Mouse (Mus musculus) ES-E14 (cell line): Measurements from ENCODE around the gene Mrpl38.
A peak's percentile ranks its signal among the peaks of the same experiment; 100 is the strongest.

Experiments
- CHD2 ChIP-seq: IDR thresholded peaks from 2 replicates; pipeline ENCODE4 v1.6.1; 2014; ENCODE audit warnings: mild to moderate bottlenecking, low read depth, low read length, inconsistent platforms
- HCFC1 ChIP-seq: IDR thresholded peaks from 2 replicates; pipeline ENCODE4 v1.6.1; 2012; ENCODE audit warnings: low read length, inconsistent platforms, borderline replicate concordance; ENCODE audit not compliant: insufficient read depth
- MAFK ChIP-seq: IDR thresholded peaks from 2 replicates; pipeline ENCODE4 v1.6.1; 2014; ENCODE audit warnings: mild to moderate bottlenecking, low read depth, low read length, inconsistent platforms; ENCODE audit not compliant: insufficient read depth
- ZC3H11A ChIP-seq: IDR thresholded peaks from 2 replicates; pipeline ENCODE4 v1.6.1; 2012; ENCODE audit warnings: low read depth, mild to moderate bottlenecking, inconsistent platforms, low read length, borderline replicate concordance
- ZNF384 ChIP-seq: IDR thresholded peaks from 2 replicates; pipeline ENCODE4 v1.6.1; 2012; ENCODE audit warnings: low read depth, low read length, inconsistent platforms

DNA sequence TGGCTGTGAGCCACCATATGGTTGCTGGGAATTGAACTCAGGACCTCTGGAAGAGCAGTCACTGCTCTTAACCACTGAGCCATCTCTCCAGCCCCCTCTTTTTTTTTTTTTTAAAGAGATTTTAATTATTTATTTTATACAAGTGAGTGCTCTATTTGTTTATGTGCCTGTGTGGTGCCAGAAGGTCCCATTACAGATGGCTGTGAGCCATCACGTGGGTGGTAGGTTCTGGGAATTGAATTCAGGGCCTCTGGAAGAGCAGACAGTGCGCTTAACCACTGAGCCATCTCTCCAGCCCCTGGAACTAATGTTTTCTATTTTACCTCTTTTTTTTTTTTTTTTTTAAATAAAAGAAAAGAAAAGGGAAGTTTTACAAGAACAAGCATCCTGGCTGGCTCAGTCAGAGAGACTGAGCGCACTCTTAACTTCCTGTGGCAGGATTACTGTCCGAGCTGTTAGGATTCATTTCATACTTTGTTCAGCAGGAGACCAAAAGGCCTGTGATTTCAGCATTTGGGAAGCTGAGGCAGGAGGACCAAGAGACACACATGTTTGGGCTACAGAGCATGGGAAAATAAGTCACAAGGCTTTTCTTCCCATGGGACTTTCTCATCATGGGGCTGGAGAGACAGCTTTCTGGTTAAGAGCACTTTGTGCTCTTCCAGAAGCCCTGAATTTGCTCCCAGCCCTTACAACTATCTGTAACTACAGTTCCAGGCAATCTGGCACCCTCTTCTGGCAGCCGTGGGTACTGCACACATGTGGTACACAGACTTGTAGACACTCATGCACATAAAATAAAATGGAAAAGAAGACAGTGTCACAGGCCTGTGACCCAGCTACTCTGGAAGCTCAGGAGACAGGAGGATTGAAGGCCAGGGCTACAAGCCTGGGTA lies 42.2 kb downstream of the Mrpl38 start:
- TF ChIP-seq MAFK = no peak
- peak; percentile 10; the same call in 1 of the 2 replicates for TF ChIP-seq ZNF384
- TF ChIP-seq ZC3H11A = no peak
- no peak for TF ChIP-seq CHD2
- TF ChIP-seq HCFC1 = no peak
